Mouse (Mus musculus): ENCODE results near the gene Icam2.

Icam2 gene

GRCm38 (mm10) chr11:106387791-106388216 lies at the start of gene Icam2:
Icam2 (minus strand) TSS chr11:106388075.
- in situ Hi-C loops (cut with MboI): no loop called here

- in situ Hi-C loops (cut with MboI): no loop called here
Measured at GRCm38 (mm10) chr11:106437543-106437942, 49.7 kb upstream of the Icam2 start.

- in situ Hi-C loops (cut with MboI): no loop called here
Measured at GRCm38 (mm10) chr11:106437039-106437438, 49.2 kb upstream of the Icam2 start.

- in situ Hi-C loops (cut with MboI): no loop called here
Measured at GRCm38 (mm10) chr11:106430392-106430791, 42.5 kb upstream of the Icam2 start.

GRCm38 (mm10) chr11:106429689-106430088 lies 41.8 kb upstream of the Icam2 start:
- in situ Hi-C loops (cut with MboI): no loop called here

GRCm38 (mm10) chr11:106428556-106428955 lies 40.7 kb upstream of the Icam2 start:
- in situ Hi-C loops (cut with MboI): no loop called here

GRCm38 (mm10) chr11:106428106-106428505 lies 40.2 kb upstream of the Icam2 start:
- in situ Hi-C loops (cut with MboI): no loop called here

- in situ Hi-C loops (cut with MboI): no loop called here
Measured at GRCm38 (mm10) chr11:106426447-106426846, 38.6 kb upstream of the Icam2 start.

GRCm38 (mm10) chr11:106425201-106425600 lies 37.3 kb upstream of the Icam2 start:
- in situ Hi-C loops (cut with MboI): no loop called here

GRCm38 (mm10) chr11:106419262-106420102 lies 31.6 kb upstream of the Icam2 start:
- in situ Hi-C loops (cut with MboI): loop anchor here (5.0 kb wide), 2 partner anchors 73 to 208 kb away; no protein-coding TSS in a partner anchor

GRCm38 (mm10) chr11:106418622-106419196 lies 30.8 kb upstream of the Icam2 start:
- in situ Hi-C loops (cut with MboI): loop anchor here (5.0 kb wide), 2 partner anchors 74 to 209 kb away; no protein-coding TSS in a partner anchor

GRCm38 (mm10) chr11:106417860-106418259 lies 30.0 kb upstream of the Icam2 start:
- in situ Hi-C loops (cut with MboI): loop anchor here (5.0 kb wide), 2 partner anchors 74 to 209 kb away; no protein-coding TSS in a partner anchor

GRCm38 (mm10) chr11:106416331-106416730 lies 28.5 kb upstream of the Icam2 start:
- in situ Hi-C loops (cut with MboI): loop anchor here (5.0 kb wide), 2 partner anchors 76 to 211 kb away; no protein-coding TSS in a partner anchor

- in situ Hi-C loops (cut with MboI): no loop called here
Measured at GRCm38 (mm10) chr11:106412641-106413360, 24.9 kb upstream of the Icam2 start.

GRCm38 (mm10) chr11:106411157-106411556 lies 23.3 kb upstream of the Icam2 start:
- in situ Hi-C loops (cut with MboI): no loop called here

GRCm38 (mm10) chr11:106410507-106410906 lies 22.6 kb upstream of the Icam2 start:
- in situ Hi-C loops (cut with MboI): no loop called here

- in situ Hi-C loops (cut with MboI): no loop called here
Measured at GRCm38 (mm10) chr11:106410011-106410410, 22.1 kb upstream of the Icam2 start.

- in situ Hi-C loops (cut with MboI): no loop called here
Measured at GRCm38 (mm10) chr11:106398481-106398880, 10.6 kb upstream of the Icam2 start.

- in situ Hi-C loops (cut with MboI): no loop called here
Measured at GRCm38 (mm10) chr11:106397656-106398055, 9.8 kb upstream of the Icam2 start.

- in situ Hi-C loops (cut with MboI): loop anchor here (5.0 kb wide), 1 partner anchor 67 kb away; no protein-coding TSS in a partner anchor
Measured at GRCm38 (mm10) chr11:106394055-106394454, 6.2 kb upstream of the Icam2 start.

GRCm38 (mm10) chr11:106393331-106393616 lies 5.4 kb upstream of the Icam2 start:
- in situ Hi-C loops (cut with MboI): loop anchor here (5.0 kb wide), 1 partner anchor 66 kb away; no protein-coding TSS in a partner anchor
